Mouse (Mus musculus) midbrain, embryonic 12.5 days (tissue): ENCODE results near the gene Tnnc1. TPM values are rescaled to one million over a fixed set of nuclear protein-coding genes. Genes with fewer than 3 reads are reported as not detected.

ENCODE experiments used
- ATAC-seq: fragments of 200-750 bp; cut with Nextera tagmentation; 2 replicates; pipeline ENCODE4 v1.8.0; 2017; ENCODE audit warnings: low read depth, moderate TSS enrichment, moderate library complexity; ENCODE audit not compliant: low FRiP score
- H3K27ac ChIP-seq: fragments of 300-500 bp; sonication (generic); replicated peaks from 2 replicates; pipeline ENCODE4 v1.5.1; 2016; ENCODE audit warnings: mild to moderate bottlenecking
- H3K27me3 ChIP-seq: fragments of 300-500 bp; sonication (generic); 2 replicates; pipeline ENCODE4 v1.6.1; 2016; ENCODE audit warnings: mild to moderate bottlenecking
- H3K36me3 ChIP-seq: fragments of 300-500 bp; sonication (generic); 2 replicates; pipeline ENCODE4 v1.6.1; 2016
- H3K4me1 ChIP-seq: fragments of 300-500 bp; sonication (generic); 2 replicates; pipeline ENCODE4 v1.6.1; 2016
- H3K4me2 ChIP-seq: fragments of 300-500 bp; sonication (generic); replicated peaks from 2 replicates; pipeline ENCODE4 v1.6.1; 2016; ENCODE audit warnings: mild to moderate bottlenecking, moderate library complexity
- H3K4me3 ChIP-seq: fragments of 300-500 bp; sonication (generic); 2 replicates; pipeline ENCODE4 v1.5.1; 2016; ENCODE audit warnings: mild to moderate bottlenecking
- H3K9ac ChIP-seq: fragments of 300-500 bp; sonication (generic); replicated peaks from 2 replicates; pipeline ENCODE4 v1.6.1; 2016; ENCODE audit warnings: mild to moderate bottlenecking, moderate library complexity
- H3K9me3 ChIP-seq: fragments of 300-500 bp; sonication (generic); 2 replicates; pipeline ENCODE4 v1.6.1; 2016; ENCODE audit warnings: mild to moderate bottlenecking
- WGBS: fragments of 180-500 bp; shearing (Covaris S2); methylation state at CpG from one replicate; pipeline ENCODE4 v1.1.7; 2016; 5-methylcytosine and 5-hydroxymethylcytosine counted together
- polyA plus RNA-seq: library from polyadenylated mRNA; unstranded; fragments of >200 nt; fragmentation: Nextera tagmentation; extraction: Ambion mirVana; gene quantifications from 2 replicates; pipeline ENCODE4 v1.2.1, GENCODE M21; 2016

Tnnc1 gene
- polyA plus RNA-seq, 1 experiment from 2014 or later: 3.0 TPM

GRCm38 (mm10) chr14:31170963-31171362 is 37.1 kb upstream of the Tnnc1 start:
- H3K36me3 ChIP-seq: peaks cover 65% of the 10 kb centered on the region
- WGBS: 89% methylated on average over 13 of the region's 13 CpGs

GRCm38 (mm10) chr14:31171386-31171785 is 36.7 kb upstream of the Tnnc1 start:
- WGBS: 90% methylated on average over 11 of the region's 11 CpGs
- Histone ChIP-seq H3K9ac (no peak overlapping the region), H3K36me3 (peaks cover 69% of the 10 kb centered on the region), H3K4me1 (0 out of 2 replicates have a peak, but pooled peaks cover under 1% of the 10 kb centered on the region), H3K27me3 (no peaks in the 10 kb centered on the region), H3K4me3 (no peak overlapping the region), H3K4me2 (no peak overlapping the region), H3K27ac (0 out of 2 replicates have a peak overlapping the region, but pooled peaks have one; percentile 42), H3K9me3 (no peaks in the 10 kb centered on the region)
- ATAC-seq: no peak

More at GRCm38 (mm10) chr14:31170963-31171362, 37.1 kb upstream of the Tnnc1 start:
- H3K27me3 ChIP-seq: no peaks in the 10 kb centered on the region
- no peaks in the 10 kb centered on the region for H3K9me3 ChIP-seq
- H3K4me3 ChIP-seq: no peak overlapping the region
- H3K9ac ChIP-seq: no peak overlapping the region
- ATAC-seq: no peak
- H3K4me1 ChIP-seq: 0 out of 2 replicates have a peak, but pooled peaks cover 4% of the 10 kb centered on the region
- H3K27ac ChIP-seq: peak overlapping the region; percentile 31; the same call in 1 of the 2 replicates
- no peak overlapping the region for H3K4me2 ChIP-seq

- Histone ChIP-seq H3K4me3 (no peak overlapping the region), H3K36me3 (peaks cover 73% of the 10 kb centered on the region), H3K4me2 (no peak overlapping the region), H3K27ac (no peak overlapping the region), H3K9me3 (no peaks in the 10 kb centered on the region), H3K27me3 (no peaks in the 10 kb centered on the region), H3K4me1 (no peaks in the 10 kb centered on the region), H3K9ac (no peak overlapping the region)
- ATAC-seq: no peak
- WGBS: 98% methylated on average over 15 of the region's 15 CpGs
These were observed 36.3 kb upstream of the Tnnc1 start for GRCm38 (mm10) chr14:31171821-31172220.

- no peaks in the 10 kb centered on the region for H3K9me3 ChIP-seq
- H3K4me2 ChIP-seq: no peak overlapping the region
- no peak for ATAC-seq
- 89% methylated on average over 18 of the region's 18 CpGs for WGBS
- H3K27me3 ChIP-seq: no peaks in the 10 kb centered on the region
- no peak overlapping the region for H3K4me3 ChIP-seq
- peaks cover 84% of the 10 kb centered on the region for H3K36me3 ChIP-seq
- no peak overlapping the region for H3K9ac ChIP-seq
- H3K27ac ChIP-seq: no peak overlapping the region
- no peaks in the 10 kb centered on the region for H3K4me1 ChIP-seq
These were observed 35.2 kb upstream of the Tnnc1 start for GRCm38 (mm10) chr14:31172781-31173455.

GRCm38 (mm10) chr14:31173537-31173936 is 34.6 kb upstream of the Tnnc1 start:
- Histone ChIP-seq H3K4me2 (no peak overlapping the region), H3K4me1 (no peaks in the 10 kb centered on the region), H3K36me3 (peaks cover 88% of the 10 kb centered on the region), H3K27ac (no peak overlapping the region), H3K9ac (no peak overlapping the region), H3K4me3 (no peak overlapping the region), H3K27me3 (no peaks in the 10 kb centered on the region), H3K9me3 (no peaks in the 10 kb centered on the region)
- ATAC-seq: no peak
- WGBS: 92% methylated on average over 7 of the region's 7 CpGs

- no peak overlapping the region for H3K4me2 ChIP-seq
- no peaks in the 10 kb centered on the region for H3K9me3 ChIP-seq
- H3K4me1 ChIP-seq: no peaks in the 10 kb centered on the region
- peaks cover 97% of the 10 kb centered on the region for H3K36me3 ChIP-seq
- H3K9ac ChIP-seq: no peak overlapping the region
- ATAC-seq: no peak
- H3K27me3 ChIP-seq: no peaks in the 10 kb centered on the region
- no peak overlapping the region for H3K27ac ChIP-seq
- no peak overlapping the region for H3K4me3 ChIP-seq
- WGBS: 93% methylated on average over 16 of the region's 16 CpGs
These were observed 30.8 kb upstream of the Tnnc1 start for GRCm38 (mm10) chr14:31177287-31177686.

- Histone ChIP-seq H3K4me1 (no peaks in the 10 kb centered on the region), H3K27me3 (no peaks in the 10 kb centered on the region), H3K4me2 (no peak overlapping the region), H3K36me3 (peaks cover 97% of the 10 kb centered on the region), H3K9ac (no peak overlapping the region), H3K4me3 (no peak overlapping the region), H3K27ac (no peak overlapping the region), H3K9me3 (no peaks in the 10 kb centered on the region)
- no peak for ATAC-seq
- WGBS: 96% methylated on average over 5 of the region's 5 CpGs
These were observed 30.4 kb upstream of the Tnnc1 start for GRCm38 (mm10) chr14:31177715-31178114.

GRCm38 (mm10) chr14:31179677-31180365 is 28.3 kb upstream of the Tnnc1 start:
- Histone ChIP-seq H3K4me3 (no peak overlapping the region), H3K36me3 (peaks cover 97% of the 10 kb centered on the region), H3K4me2 (no peak overlapping the region), H3K27ac (no peak overlapping the region), H3K27me3 (no peaks in the 10 kb centered on the region), H3K9me3 (no peaks in the 10 kb centered on the region), H3K4me1 (no peaks in the 10 kb centered on the region), H3K9ac (no peak overlapping the region)
- 94% methylated on average over 12 of the region's 12 CpGs for WGBS
- no peak for ATAC-seq

GRCm38 (mm10) chr14:31181512-31181911 is 26.6 kb upstream of the Tnnc1 start:
- Histone ChIP-seq H3K4me1 (no peaks in the 10 kb centered on the region), H3K9me3 (no peaks in the 10 kb centered on the region), H3K27me3 (no peaks in the 10 kb centered on the region), H3K4me2 (no peak overlapping the region), H3K36me3 (peaks cover 97% of the 10 kb centered on the region), H3K4me3 (no peak overlapping the region), H3K27ac (no peak overlapping the region), H3K9ac (no peak overlapping the region)
- 94% methylated on average over 4 of the region's 4 CpGs for WGBS
- no peak for ATAC-seq

GRCm38 (mm10) chr14:31182786-31183290 is 25.3 kb upstream of the Tnnc1 start:
- 72% methylated on average over 2 of the region's 2 CpGs for WGBS

GRCm38 (mm10) chr14:31183541-31183940 is 24.6 kb upstream of the Tnnc1 start:
- peaks cover 100% of the 10 kb centered on the region for H3K36me3 ChIP-seq

More at GRCm38 (mm10) chr14:31182786-31183290, 25.3 kb upstream of the Tnnc1 start:
- H3K4me3 ChIP-seq: no peak overlapping the region
- no peak overlapping the region for H3K27ac ChIP-seq
- no peaks in the 10 kb centered on the region for H3K4me1 ChIP-seq
- H3K27me3 ChIP-seq: no peaks in the 10 kb centered on the region
- ATAC-seq: no peak
- H3K4me2 ChIP-seq: no peak overlapping the region
- no peak overlapping the region for H3K9ac ChIP-seq
- H3K9me3 ChIP-seq: no peaks in the 10 kb centered on the region
- H3K36me3 ChIP-seq: peaks cover 97% of the 10 kb centered on the region

GRCm38 (mm10) chr14:31184195-31184594 is 23.9 kb upstream of the Tnnc1 start:
- ATAC-seq: no peak
- Histone ChIP-seq H3K9me3 (no peaks in the 10 kb centered on the region), H3K27ac (no peak overlapping the region), H3K9ac (no peak overlapping the region), H3K27me3 (no peaks in the 10 kb centered on the region), H3K36me3 (peaks cover 100% of the 10 kb centered on the region), H3K4me3 (no peak overlapping the region), H3K4me2 (no peak overlapping the region), H3K4me1 (peaks cover 6% of the 10 kb centered on the region; the same call in 1 of the 2 replicates)
- 96% methylated on average over 12 of the region's 12 CpGs for WGBS

More at GRCm38 (mm10) chr14:31183541-31183940, 24.6 kb upstream of the Tnnc1 start:
- no peak overlapping the region for H3K4me3 ChIP-seq
- no peak overlapping the region for H3K9ac ChIP-seq
- no peak for ATAC-seq
- no peak overlapping the region for H3K27ac ChIP-seq
- 89% methylated on average over 5 of the region's 5 CpGs for WGBS
- H3K4me2 ChIP-seq: no peak overlapping the region
- H3K9me3 ChIP-seq: no peaks in the 10 kb centered on the region
- H3K4me1 ChIP-seq: no peaks in the 10 kb centered on the region
- H3K27me3 ChIP-seq: no peaks in the 10 kb centered on the region
